Mouse (Mus musculus) midbrain, embryonic 15.5 days (tissue): Measurements from ENCODE around the gene Serpina12. TPM values are rescaled to one million over a fixed set of nuclear protein-coding genes. Genes with fewer than 3 reads are reported as not detected.

Experiments
- ATAC-seq: fragments of 200-750 bp; cut with Nextera tagmentation; replicated peaks from 2 replicates; pipeline ENCODE4 v1.8.0; 2017; ENCODE audit warnings: moderate TSS enrichment
- H3K27ac ChIP-seq: fragments of 300-500 bp; sonication (generic); 2 replicates; pipeline ENCODE4 v1.5.1; 2015; ENCODE audit warnings: mild to moderate bottlenecking, inconsistent platforms
- H3K27me3 ChIP-seq: fragments of 300-500 bp; sonication (generic); replicated peaks from 2 replicates; pipeline ENCODE4 v1.6.1; 2015; ENCODE audit warnings: inconsistent platforms
- H3K36me3 ChIP-seq: fragments of 300-500 bp; sonication (generic); replicated peaks from 2 replicates; pipeline ENCODE4 v1.6.1; 2015; ENCODE audit warnings: inconsistent platforms
- H3K4me1 ChIP-seq: fragments of 300-500 bp; sonication (generic); 2 replicates; pipeline ENCODE4 v1.6.1; 2015; ENCODE audit warnings: inconsistent platforms
- H3K4me2 ChIP-seq: fragments of 300-500 bp; sonication (generic); 2 replicates; pipeline ENCODE4 v1.6.1; 2015; ENCODE audit warnings: inconsistent platforms, mild to moderate bottlenecking, moderate library complexity
- H3K4me3 ChIP-seq: fragments of 300-500 bp; sonication (generic); 2 replicates; pipeline ENCODE4 v1.5.1; 2015; ENCODE audit warnings: mild to moderate bottlenecking, inconsistent platforms
- H3K9ac ChIP-seq: fragments of 300-500 bp; sonication (generic); 2 replicates; pipeline ENCODE4 v1.6.1; 2015; ENCODE audit warnings: mild to moderate bottlenecking, inconsistent platforms
- H3K9me3 ChIP-seq: fragments of 300-500 bp; sonication (generic); 2 replicates; pipeline ENCODE4 v1.6.1; 2016; ENCODE audit warnings: inconsistent platforms
- WGBS: fragments of 180-500 bp; shearing (Covaris S2); methylation state at CpG from one replicate; pipeline ENCODE4 v1.1.7; 2015; ENCODE audit warnings: mixed read lengths; 5-methylcytosine and 5-hydroxymethylcytosine counted together
- polyA plus RNA-seq: library from polyadenylated mRNA; unstranded; fragments of >200 nt; fragmentation: Nextera tagmentation; extraction: Ambion mirVana; gene quantifications from 2 replicates; pipeline ENCODE4 v1.2.1, GENCODE M21; 2015

Gene Serpina12
- polyA plus RNA-seq: not detected in 2 replicates

- ATAC-seq: no peak
- H3K9me3 ChIP-seq: no peaks in the 10 kb centered on the region
Measured at GRCm38 (mm10) chr12:104044343-104044742, at the start of gene Serpina12. Gene Serpina12, minus strand, starts transcription at chr12:104044443.

GRCm38 (mm10) chr12:104091303-104091702 lies 47.1 kb upstream of the Serpina12 start:
- Histone ChIP-seq H3K9ac (no peak overlapping the region), H3K4me3 (no peak overlapping the region), H3K27me3 (no peaks in the 10 kb centered on the region), H3K27ac (no peak overlapping the region), H3K4me2 (no peak overlapping the region), H3K9me3 (no peaks in the 10 kb centered on the region), H3K4me1 (no peaks in the 10 kb centered on the region), H3K36me3 (no peaks in the 10 kb centered on the region)
- 81% methylated on average over 1 of the region's 1 CpGs for WGBS
- no peak for ATAC-seq

More at GRCm38 (mm10) chr12:104044343-104044742, at the start of gene Serpina12:
- WGBS: 90% methylated on average over 7 of the region's 7 CpGs
- no peak within 1 kb of the TSS for H3K9ac ChIP-seq
- no peaks in the 10 kb centered on the region for H3K27me3 ChIP-seq
- no peak within 1 kb of the TSS for H3K4me2 ChIP-seq
- H3K4me1 ChIP-seq: no peaks in the 10 kb centered on the region
- H3K27ac ChIP-seq: no peak within 1 kb of the TSS
- H3K4me3 ChIP-seq: no peak within 1 kb of the TSS
- H3K36me3 ChIP-seq: no peaks in the 10 kb centered on the region

GRCm38 (mm10) chr12:104090119-104090518 lies 45.9 kb upstream of the Serpina12 start:
- H3K4me3 ChIP-seq: no peak overlapping the region
- ATAC-seq: no peak

GRCm38 (mm10) chr12:104072286-104072685 lies 28.0 kb upstream of the Serpina12 start:
- no peaks in the 10 kb centered on the region for H3K4me1 ChIP-seq
- no peak overlapping the region for H3K4me2 ChIP-seq
- H3K9ac ChIP-seq: no peak overlapping the region
- H3K4me3 ChIP-seq: no peak overlapping the region
- no peaks in the 10 kb centered on the region for H3K36me3 ChIP-seq
- no peak for ATAC-seq
- no peak overlapping the region for H3K27ac ChIP-seq
- H3K9me3 ChIP-seq: no peaks in the 10 kb centered on the region
- H3K27me3 ChIP-seq: no peaks in the 10 kb centered on the region
- 69% methylated on average over 5 of the region's 5 CpGs for WGBS

More at GRCm38 (mm10) chr12:104090119-104090518, 45.9 kb upstream of the Serpina12 start:
- H3K9me3 ChIP-seq: no peaks in the 10 kb centered on the region
- no peak overlapping the region for H3K4me2 ChIP-seq
- 69% methylated on average over 2 of the region's 2 CpGs for WGBS
- H3K27ac ChIP-seq: no peak overlapping the region
- H3K4me1 ChIP-seq: no peaks in the 10 kb centered on the region
- no peaks in the 10 kb centered on the region for H3K27me3 ChIP-seq
- H3K9ac ChIP-seq: no peak overlapping the region
- H3K36me3 ChIP-seq: no peaks in the 10 kb centered on the region

- Histone ChIP-seq H3K4me1 (no peaks in the 10 kb centered on the region), H3K4me2 (no peak overlapping the region), H3K9ac (no peak overlapping the region), H3K9me3 (no peaks in the 10 kb centered on the region), H3K36me3 (no peaks in the 10 kb centered on the region), H3K27me3 (no peaks in the 10 kb centered on the region), H3K27ac (no peak overlapping the region), H3K4me3 (no peak overlapping the region)
- 45% methylated on average over 1 of the region's 1 CpGs for WGBS
- no peak for ATAC-seq
Measured at GRCm38 (mm10) chr12:104071708-104072107, 27.5 kb upstream of the Serpina12 start.

- no peak overlapping the region for H3K4me2 ChIP-seq
- no peaks in the 10 kb centered on the region for H3K27me3 ChIP-seq
- H3K27ac ChIP-seq: no peak overlapping the region
- WGBS: 7% methylated on average over 2 of the region's 2 CpGs
- H3K4me3 ChIP-seq: no peak overlapping the region
- ATAC-seq: peak; percentile 57; the same call in 1 of the 2 replicates
- H3K36me3 ChIP-seq: no peaks in the 10 kb centered on the region
- H3K9ac ChIP-seq: no peak overlapping the region
- H3K4me1 ChIP-seq: no peaks in the 10 kb centered on the region
- H3K9me3 ChIP-seq: no peaks in the 10 kb centered on the region
Measured at GRCm38 (mm10) chr12:104069620-104070019, 25.4 kb upstream of the Serpina12 start.

- WGBS: 38% methylated on average over 4 of the region's 4 CpGs
- H3K4me3 ChIP-seq: peak overlapping the region; percentile 24
- H3K9ac ChIP-seq: no peak overlapping the region
- H3K36me3 ChIP-seq: no peaks in the 10 kb centered on the region
- no peaks in the 10 kb centered on the region for H3K27me3 ChIP-seq
- H3K27ac ChIP-seq: peak overlapping the region; percentile 56; the same call in 1 of the 2 replicates
- H3K4me1 ChIP-seq: no peaks in the 10 kb centered on the region
- H3K9me3 ChIP-seq: no peaks in the 10 kb centered on the region
- ATAC-seq: peak; percentile 76
- peak overlapping the region; percentile 38 for H3K4me2 ChIP-seq
Measured at GRCm38 (mm10) chr12:104067549-104067948, 23.3 kb upstream of the Serpina12 start.

- Histone ChIP-seq H3K27ac (no peak overlapping the region), H3K4me1 (no peaks in the 10 kb centered on the region), H3K36me3 (no peaks in the 10 kb centered on the region), H3K27me3 (no peaks in the 10 kb centered on the region), H3K9ac (no peak overlapping the region), H3K9me3 (no peaks in the 10 kb centered on the region), H3K4me3 (no peak overlapping the region), H3K4me2 (no peak overlapping the region)
- 16% methylated on average over 8 of the region's 8 CpGs for WGBS
- no peak for ATAC-seq
Measured at GRCm38 (mm10) chr12:104066241-104066640, 22.0 kb upstream of the Serpina12 start.

GRCm38 (mm10) chr12:104064996-104065395 lies 20.8 kb upstream of the Serpina12 start:
- Histone ChIP-seq H3K27ac (no peak overlapping the region), H3K4me3 (no peak overlapping the region), H3K9ac (no peak overlapping the region), H3K9me3 (no peaks in the 10 kb centered on the region), H3K27me3 (no peaks in the 10 kb centered on the region), H3K4me2 (no peak overlapping the region), H3K36me3 (no peaks in the 10 kb centered on the region), H3K4me1 (no peaks in the 10 kb centered on the region)
- whole genome bisulfite sequencing: 74% methylated on average over 4 of the region's 4 CpGs
- ATAC-seq: no peak

GRCm38 (mm10) chr12:104064532-104064931 lies 20.3 kb upstream of the Serpina12 start:
- Histone ChIP-seq H3K9me3 (no peaks in the 10 kb centered on the region), H3K9ac (no peak overlapping the region), H3K27ac (no peak overlapping the region), H3K4me1 (no peaks in the 10 kb centered on the region), H3K27me3 (no peaks in the 10 kb centered on the region), H3K36me3 (no peaks in the 10 kb centered on the region), H3K4me3 (no peak overlapping the region), H3K4me2 (no peak overlapping the region)
- WGBS: 42% methylated on average over 4 of the region's 4 CpGs
- no peak for ATAC-seq

GRCm38 (mm10) chr12:104061862-104062261 lies 17.6 kb upstream of the Serpina12 start:
- no peak overlapping the region for H3K4me3 ChIP-seq
- no peak for ATAC-seq
- H3K9ac ChIP-seq: no peak overlapping the region
- no peaks in the 10 kb centered on the region for H3K9me3 ChIP-seq
- WGBS: 54% methylated on average over 2 of the region's 2 CpGs
- H3K4me2 ChIP-seq: no peak overlapping the region
- H3K27ac ChIP-seq: no peak overlapping the region
- no peaks in the 10 kb centered on the region for H3K36me3 ChIP-seq
- H3K27me3 ChIP-seq: no peaks in the 10 kb centered on the region
- H3K4me1 ChIP-seq: no peaks in the 10 kb centered on the region

GRCm38 (mm10) chr12:104060126-104060525 lies 15.9 kb upstream of the Serpina12 start:
- ATAC-seq: no peak
- WGBS: 81% methylated on average over 6 of the region's 6 CpGs
- H3K27me3 ChIP-seq: no peaks in the 10 kb centered on the region
- no peak overlapping the region for H3K9ac ChIP-seq
- no peak overlapping the region for H3K4me3 ChIP-seq
- H3K4me1 ChIP-seq: no peaks in the 10 kb centered on the region
- H3K4me2 ChIP-seq: no peak overlapping the region
- no peaks in the 10 kb centered on the region for H3K9me3 ChIP-seq
- H3K27ac ChIP-seq: no peak overlapping the region
- H3K36me3 ChIP-seq: no peaks in the 10 kb centered on the region

- ATAC-seq: no peak
Measured at GRCm38 (mm10) chr12:104057531-104057930, 13.3 kb upstream of the Serpina12 start.

More at GRCm38 (mm10) chr12:104057531-104057930, 13.3 kb upstream of the Serpina12 start:
- no peak overlapping the region for H3K27ac ChIP-seq
- H3K4me2 ChIP-seq: no peak overlapping the region
- H3K36me3 ChIP-seq: no peaks in the 10 kb centered on the region
- no peak overlapping the region for H3K9ac ChIP-seq
- 89% methylated on average over 7 of the region's 7 CpGs for WGBS
- no peaks in the 10 kb centered on the region for H3K27me3 ChIP-seq
- H3K9me3 ChIP-seq: no peaks in the 10 kb centered on the region
- H3K4me3 ChIP-seq: no peak overlapping the region
- no peaks in the 10 kb centered on the region for H3K4me1 ChIP-seq
